ENCODE assay signal across 7 mouse cellular contexts in the genomic region with DNA sequence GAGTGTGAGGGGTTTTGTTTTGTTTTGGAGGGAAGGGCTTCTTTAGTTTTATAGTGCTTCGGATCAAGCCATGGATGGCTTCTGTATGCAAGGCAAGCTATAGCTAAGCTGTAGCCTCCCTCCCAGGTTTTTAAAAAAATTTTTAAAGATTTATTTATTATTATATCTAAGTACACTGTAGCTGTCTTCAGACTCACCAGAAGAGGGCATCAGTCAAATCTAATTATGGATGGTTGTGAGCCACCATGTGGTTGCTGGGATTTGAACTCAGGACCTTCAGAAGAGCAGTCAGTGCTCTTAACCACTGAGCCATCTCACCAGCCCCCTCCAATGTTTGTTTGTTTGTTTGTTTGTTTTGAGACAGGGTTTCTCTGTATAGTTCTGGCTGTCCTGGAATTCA. TPM values are rescaled to one million over a fixed set of nuclear protein-coding genes. Genes with fewer than 3 reads are reported as not detected.
A peak's percentile ranks its signal among the peaks of the same experiment; 100 is the strongest.
DNase-seq lines count a peak whose midpoint lies in the region; ATAC-seq and TF ChIP-seq lines count a peak whose summit lies in the region.
"Not testable (repeated sequence)": the region's sequence is repeated elsewhere in the genome, so short reads cannot be mapped to it uniquely, and the experiment has no call there.

No protein-coding gene starts in this region.

- H3K36me3 ChIP-seq in intestine, embryonic 16.5 days (ENCODE audit: control insufficient read depth, insufficient read depth, low read length); kidney, embryonic 14.5 days (ENCODE audit: control insufficient read depth, insufficient read depth, low read length); kidney, embryonic 16.5 days (ENCODE audit: insufficient read depth, low read length); liver, adult 2 months (ENCODE audit: control insufficient read depth, insufficient read depth, low read length); small intestine, adult 2 months (ENCODE audit: control insufficient read depth, insufficient read depth, low read length): not testable (repeated sequence)

- not testable (repeated sequence) for DNase-seq in gastrocnemius, adult 2 months; layer of hippocampus, adult 2 months (ENCODE audit: low spot score in 2 of 2); liver, adult 2 months (ENCODE audit: extremely low read depth, low read depth, low spot score)

- not testable (repeated sequence) for H3K4me3 ChIP-seq in gastrocnemius, adult 2 months; intestine, embryonic 16.5 days (ENCODE audit: low read length); kidney, embryonic 14.5 days (ENCODE audit: low read length); kidney, embryonic 16.5 days (ENCODE audit: low read length); layer of hippocampus, adult 2 months; liver, adult 2 months (ENCODE audit: insufficient read depth, low read depth, low read length); small intestine, adult 2 months (ENCODE audit: low read depth, low read length)

- 95% methylated on average over 1 of the region's 1 CpGs for WGBS in intestine, embryonic 16.5 days
- WGBS in kidney, embryonic 14.5 days: 97% methylated on average over 1 of the region's 1 CpGs
- WGBS in kidney, embryonic 16.5 days: 86% methylated on average over 1 of the region's 1 CpGs
- WGBS in liver, adult 2 months: 75% methylated on average over 1 of the region's 1 CpGs
- 64% methylated on average over 1 of the region's 1 CpGs for WGBS in small intestine, adult 2 months

- H3K9ac ChIP-seq in intestine, embryonic 16.5 days (ENCODE audit: low read depth, low read length); kidney, embryonic 14.5 days (ENCODE audit: low read depth, low read length); kidney, embryonic 16.5 days (replicated peaks; ENCODE audit: low read length); liver, adult 2 months (ENCODE audit: low read depth, low read length): not testable (repeated sequence)

- H3K4me2 ChIP-seq in intestine, embryonic 16.5 days (ENCODE audit: low read depth, low read length); kidney, embryonic 14.5 days (replicated peaks; ENCODE audit: low read depth, low read length); kidney, embryonic 16.5 days (replicated peaks; ENCODE audit: low read depth, low read length): not testable (repeated sequence)

- ATAC-seq in intestine, embryonic 16.5 days; kidney, embryonic 14.5 days (ENCODE audit: low FRiP score, low TSS enrichment); kidney, embryonic 16.5 days (ENCODE audit: low FRiP score, low TSS enrichment): not testable (repeated sequence)

- H3K9me3 ChIP-seq in intestine, embryonic 16.5 days (ENCODE audit: control insufficient read depth, low read length); kidney, embryonic 14.5 days (ENCODE audit: control insufficient read depth, low read length); kidney, embryonic 16.5 days (ENCODE audit: low read length): not testable (repeated sequence)

- peaks cover 20% of the 10 kb centered on the region; the same call in 1 of the 2 replicates for H3K79me2 ChIP-seq in liver, adult 2 months (ENCODE audit: control insufficient read depth, insufficient read depth, low read length)

- peak; percentile 26; the same call in 1 of the 2 replicates for TF ChIP-seq CTCF in gastrocnemius, adult 2 months (IDR thresholded peaks at IDR 0.05)
- peak; percentile 59 for TF ChIP-seq CTCF in layer of hippocampus, adult 2 months (conservative IDR thresholded peaks at IDR 0.05)
- TF ChIP-seq CTCF in liver, adult 2 months (IDR thresholded peaks at IDR 0.05; ENCODE audit: low read depth, low read length); small intestine, adult 2 months (IDR thresholded peaks at IDR 0.05; ENCODE audit: extremely low read depth, insufficient read length, insufficient replicate concordance, low read depth, low read length): not testable (repeated sequence)

- peaks cover 49% of the 10 kb centered on the region for H3K4me1 ChIP-seq in intestine, embryonic 16.5 days (ENCODE audit: control insufficient read depth, insufficient read depth, low read length)
- H3K4me1 ChIP-seq in kidney, embryonic 14.5 days (ENCODE audit: control insufficient read depth, insufficient read depth, low read length): peaks cover 42% of the 10 kb centered on the region
- peaks cover 69% of the 10 kb centered on the region for H3K4me1 ChIP-seq in kidney, embryonic 16.5 days (ENCODE audit: insufficient read depth, low read length)
- peaks cover 30% of the 10 kb centered on the region for H3K4me1 ChIP-seq in liver, adult 2 months (ENCODE audit: control insufficient read depth, insufficient read depth, low read length)
- peaks cover 36% of the 10 kb centered on the region for H3K4me1 ChIP-seq in small intestine, adult 2 months (ENCODE audit: control insufficient read depth, insufficient read depth, insufficient read length, low read length)

- H3K27me3 ChIP-seq in intestine, embryonic 16.5 days (replicated peaks; ENCODE audit: control insufficient read depth, insufficient read depth, low read length); kidney, embryonic 14.5 days (ENCODE audit: control insufficient read depth, insufficient read depth, low read length); kidney, embryonic 16.5 days (ENCODE audit: insufficient read depth, low read length); liver, adult 2 months (ENCODE audit: control insufficient read depth, insufficient read depth, low read length); small intestine, adult 2 months (ENCODE audit: control insufficient read depth, insufficient read depth, low read length): not testable (repeated sequence)

- not testable (repeated sequence) for TF ChIP-seq POLR2A in liver, adult 2 months (IDR thresholded peaks at IDR 0.05; ENCODE audit: extremely low read depth, insufficient read depth, low read length); small intestine, adult 2 months (IDR thresholded peaks at IDR 0.05; ENCODE audit: low read depth, low read length)

- intact Hi-C loops in gastrocnemius, adult 2 months (cut with DNase I): not testable (repeated sequence)

- H3K27ac ChIP-seq in gastrocnemius, adult 2 months; layer of hippocampus, adult 2 months: not testable (repeated sequence)
- 0 out of 2 replicates have a peak overlapping the region, but pooled peaks have one; percentile 9 for H3K27ac ChIP-seq in intestine, embryonic 16.5 days (ENCODE audit: low read length)
- H3K27ac ChIP-seq in kidney, embryonic 14.5 days (ENCODE audit: low read depth, low read length): peak overlapping the region; percentile 18; the same call in 1 of the 2 replicates
- H3K27ac ChIP-seq in kidney, embryonic 16.5 days (ENCODE audit: low read length): peak overlapping the region; percentile 80
- H3K27ac ChIP-seq in liver, adult 2 months (replicated peaks; ENCODE audit: insufficient read depth, low read depth, low read length): 0 out of 2 replicates have a peak overlapping the region, but pooled peaks have one; percentile 80
- peak overlapping the region; percentile 49; the same call in 1 of the 2 replicates for H3K27ac ChIP-seq in small intestine, adult 2 months (ENCODE audit: insufficient read depth, low read depth, low read length)

RNA-seq across cellular contexts. Expression of a gene that starts 25.8 kb away (rescaled TPM):
- 10 to 100 TPM; 21.5 to 37.5 TPM for total RNA-seq in gastrocnemius, adult 2 months (2021)
- polyA plus RNA-seq in intestine, embryonic 16.5 days (2015; fragmentation: Nextera tagmentation; extraction: Ambion mirVana): 12.2 and 12.4 TPM in 2 replicates
- polyA plus RNA-seq in kidney, embryonic 14.5 days (2014; fragmentation: Nextera tagmentation; extraction: Ambion mirVana): 23.6 and 25.7 TPM in 2 replicates
- 22.6 and 24.7 TPM in 2 replicates for polyA plus RNA-seq in kidney, embryonic 16.5 days (2015; fragmentation: Nextera tagmentation; extraction: Ambion mirVana)
- 10 to 100 TPM; 21.4 to 27.3 TPM for total RNA-seq in layer of hippocampus, adult 2 months (2021)
- 5.4 and 5.6 TPM in 2 replicates for total RNA-seq in liver, adult 2 months (2014; rRNA removed)
- polyA plus RNA-seq in liver, adult 2 months (2012; rRNA removed): 9.7 and 12.7 TPM in 2 replicates
- 34.9 and 67.9 TPM in 2 replicates for polyA plus RNA-seq in small intestine, adult 2 months (2012; rRNA removed)
